Mouse (Mus musculus) spleen, adult 2 months (tissue): ENCODE results near the gene Plp2.

Source experiments
- CTCF ChIP-seq: fragments of 200-500 bp; IDR thresholded peaks from 2 replicates; pipeline ENCODE4 v1.5.1; 2011; ENCODE audit warnings: mild to moderate bottlenecking, inconsistent platforms; ENCODE audit not compliant: insufficient read depth, insufficient read length, insufficient replicate concordance; ENCODE audit errors: extremely low read depth
- POLR2A ChIP-seq: fragments of 200-500 bp; IDR thresholded peaks from 2 replicates; pipeline ENCODE4 v1.6.1; 2011; ENCODE audit warnings: low read depth, low read length, inconsistent platforms

GRCm38 (mm10) chrX:7662936-7663335 is 8.3 kb downstream of the Plp2 start:
- no peak for TF ChIP-seq CTCF
- TF ChIP-seq POLR2A, result no peak
